Mouse (Mus musculus) forebrain, embryonic 14.5 days (tissue): ENCODE measurements around the gene Gm12166. TPM values are rescaled to one million over a fixed set of nuclear protein-coding genes. Genes with fewer than 3 reads are reported as not detected.
A peak's percentile ranks its signal among the peaks of the same experiment; 100 is the strongest.

Experiments used
- ATAC-seq: fragments of 200-750 bp; cut with Nextera tagmentation; 2 replicates; pipeline ENCODE4 v1.8.0; 2017; ENCODE audit warnings: mild to moderate bottlenecking, moderate library complexity
- DNase-seq: peaks from one replicate; pipeline ENCODE4 v3.0.0-alpha.2; 2015; ENCODE audit warnings: low spot score
- H3K27ac ChIP-seq: fragments of 300-500 bp; sonication (generic); 2 replicates; pipeline ENCODE4 v1.5.1; 2014; ENCODE audit warnings: low read depth, mild to moderate bottlenecking, control low read depth, low read length, moderate library complexity
- H3K27me3 ChIP-seq: fragments of 300-500 bp; sonication (generic); replicated peaks from 2 replicates; pipeline ENCODE4 v1.6.1; 2014; ENCODE audit warnings: low read length, control low read depth, mixed read lengths; ENCODE audit not compliant: control insufficient read depth, insufficient read depth
- H3K36me3 ChIP-seq: fragments of 300-500 bp; sonication (generic); 2 replicates; pipeline ENCODE4 v1.6.1; 2014; ENCODE audit warnings: low read length, control low read depth; ENCODE audit not compliant: control insufficient read depth, insufficient read depth
- H3K4me1 ChIP-seq: fragments of 300-500 bp; sonication (generic); 2 replicates; pipeline ENCODE4 v1.6.1; 2014; ENCODE audit warnings: antibody characterized with exemption, low read length, control low read depth; ENCODE audit not compliant: control insufficient read depth, insufficient read depth
- H3K4me2 ChIP-seq: fragments of 300-500 bp; sonication (generic); 2 replicates; pipeline ENCODE4 v1.6.1; 2014; ENCODE audit warnings: mild to moderate bottlenecking, control low read depth, low read length
- H3K4me3 ChIP-seq: fragments of 300-500 bp; sonication (generic); 2 replicates; pipeline ENCODE4 v1.5.1; 2014; ENCODE audit warnings: low read depth, low read length, control low read depth
- H3K9ac ChIP-seq: fragments of 300-500 bp; sonication (generic); 2 replicates; pipeline ENCODE4 v1.6.1; 2014; ENCODE audit warnings: mild to moderate bottlenecking, low read length, control low read depth, moderate library complexity
- H3K9me3 ChIP-seq: fragments of 300-500 bp; sonication (generic); replicated peaks from 2 replicates; pipeline ENCODE4 v1.6.1; 2016; ENCODE audit warnings: low read length, control low read depth, mixed read lengths; ENCODE audit not compliant: control insufficient read depth
- WGBS: fragments of 180-500 bp; shearing (Covaris S2); extraction: QIAGEN DNeasy Blood & Tissue Kit; methylation state at CpG from one replicate; pipeline ENCODE4 v1.1.7; 2014; 5-methylcytosine and 5-hydroxymethylcytosine counted together
- polyA plus RNA-seq: library from polyadenylated mRNA; unstranded; fragments of >200 nt; fragmentation: Nextera tagmentation; extraction: Ambion mirVana; gene quantifications from 2 replicates; pipeline ENCODE4 v1.2.1, GENCODE M21; 2014

The Gm12166 gene
- polyA plus RNA-seq, 1 experiment from 2014 or later: 6.3 TPM

- no peaks in the 10 kb centered on the region for H3K27me3 ChIP-seq
- WGBS: 45% methylated on average over 2 of the region's 2 CpGs
- DNase-seq: peak; percentile 54
- no peaks in the 10 kb centered on the region for H3K9me3 ChIP-seq
- ATAC-seq: no peak
- H3K36me3 ChIP-seq: no peaks in the 10 kb centered on the region
- H3K4me2 ChIP-seq: no peak overlapping the region
- H3K9ac ChIP-seq: no peak overlapping the region
- no peak overlapping the region for H3K27ac ChIP-seq
- H3K4me1 ChIP-seq: no peaks in the 10 kb centered on the region
- no peak overlapping the region for H3K4me3 ChIP-seq
Observed at GRCm38 (mm10) chr11:46030026-46030425, 22.1 kb downstream of the Gm12166 start.

- DNase-seq (no peak), ATAC-seq (no peak)
- Histone ChIP-seq H3K9ac (no peak overlapping the region), H3K9me3 (no peaks in the 10 kb centered on the region), H3K4me2 (no peak overlapping the region), H3K27me3 (no peaks in the 10 kb centered on the region), H3K36me3 (no peaks in the 10 kb centered on the region), H3K4me1 (no peaks in the 10 kb centered on the region), H3K4me3 (no peak overlapping the region), H3K27ac (no peak overlapping the region)
- 79% methylated on average over 2 of the region's 2 CpGs for WGBS
Observed at GRCm38 (mm10) chr11:46029485-46029884, 22.6 kb downstream of the Gm12166 start.

GRCm38 (mm10) chr11:46027952-46028814 is 23.9 kb downstream of the Gm12166 start:
- no peaks in the 10 kb centered on the region for H3K9me3 ChIP-seq
- no peaks in the 10 kb centered on the region for H3K36me3 ChIP-seq
- no peaks in the 10 kb centered on the region for H3K4me1 ChIP-seq
- ATAC-seq (no peak), DNase-seq (no peak)
- H3K27me3 ChIP-seq: no peaks in the 10 kb centered on the region
- H3K27ac ChIP-seq: no peak overlapping the region
- no peak overlapping the region for H3K4me3 ChIP-seq
- 90% methylated on average over 6 of the region's 6 CpGs for WGBS
- no peak overlapping the region for H3K4me2 ChIP-seq
- no peak overlapping the region for H3K9ac ChIP-seq

- DNase-seq (no peak), ATAC-seq (no peak)
- no peaks in the 10 kb centered on the region for H3K4me1 ChIP-seq
- WGBS: 76% methylated on average over 7 of the region's 7 CpGs
- no peak overlapping the region for H3K9ac ChIP-seq
- no peak overlapping the region for H3K4me3 ChIP-seq
- no peaks in the 10 kb centered on the region for H3K36me3 ChIP-seq
- H3K27me3 ChIP-seq: no peaks in the 10 kb centered on the region
- H3K27ac ChIP-seq: no peak overlapping the region
- H3K9me3 ChIP-seq: no peaks in the 10 kb centered on the region
- no peak overlapping the region for H3K4me2 ChIP-seq
Observed at GRCm38 (mm10) chr11:46025962-46026392, 26.1 kb downstream of the Gm12166 start.

- no peaks in the 10 kb centered on the region for H3K4me1 ChIP-seq
- WGBS: 88% methylated on average over 6 of the region's 6 CpGs
- no peak for ATAC-seq
Observed at GRCm38 (mm10) chr11:46022983-46023382, 29.1 kb downstream of the Gm12166 start.

GRCm38 (mm10) chr11:46021850-46022249 is 30.3 kb downstream of the Gm12166 start:
- ATAC-seq (no peak), DNase-seq (no peak)
- H3K4me2 ChIP-seq: no peak overlapping the region
- H3K36me3 ChIP-seq: no peaks in the 10 kb centered on the region
- H3K9ac ChIP-seq: no peak overlapping the region
- H3K4me3 ChIP-seq: no peak overlapping the region
- H3K27ac ChIP-seq: no peak overlapping the region
- H3K4me1 ChIP-seq: no peaks in the 10 kb centered on the region
- H3K9me3 ChIP-seq: no peaks in the 10 kb centered on the region
- H3K27me3 ChIP-seq: no peaks in the 10 kb centered on the region

More at GRCm38 (mm10) chr11:46022983-46023382, 29.1 kb downstream of the Gm12166 start:
- Histone ChIP-seq H3K36me3 (no peaks in the 10 kb centered on the region), H3K27me3 (no peaks in the 10 kb centered on the region), H3K9me3 (no peaks in the 10 kb centered on the region), H3K4me2 (no peak overlapping the region), H3K4me3 (no peak overlapping the region), H3K27ac (no peak overlapping the region), H3K9ac (no peak overlapping the region)
- DNase-seq: no peak

- Histone ChIP-seq H3K36me3 (no peaks in the 10 kb centered on the region), H3K4me3 (no peak overlapping the region), H3K9ac (no peak overlapping the region), H3K4me2 (no peak overlapping the region), H3K27me3 (no peaks in the 10 kb centered on the region), H3K9me3 (no peaks in the 10 kb centered on the region), H3K4me1 (no peaks in the 10 kb centered on the region), H3K27ac (no peak overlapping the region)
- DNase-seq: no peak
- 42% methylated on average over 1 of the region's 1 CpGs for WGBS
- ATAC-seq: no peak
Observed at GRCm38 (mm10) chr11:46020246-46020645, 31.9 kb downstream of the Gm12166 start.

- Histone ChIP-seq H3K27ac (no peak overlapping the region), H3K9ac (no peak overlapping the region), H3K4me1 (no peaks in the 10 kb centered on the region), H3K4me3 (no peak overlapping the region), H3K9me3 (no peaks in the 10 kb centered on the region), H3K4me2 (no peak overlapping the region), H3K27me3 (no peaks in the 10 kb centered on the region), H3K36me3 (no peaks in the 10 kb centered on the region)
- WGBS: 24% methylated on average over 6 of the region's 6 CpGs
- ATAC-seq (peak; percentile 52; the same call in 1 of the 2 replicates), DNase-seq (peak; percentile 88)
Observed at GRCm38 (mm10) chr11:46016061-46016460, 36.1 kb downstream of the Gm12166 start.
